Mouse (Mus musculus): ENCODE data around the gene Map4k5. TPM values are rescaled to one million over a fixed set of nuclear protein-coding genes. Genes with fewer than 3 reads are reported as not detected.

Map4k5 gene
- polyA plus RNA-seq, 2 experiments, result 34.3 to 50.4 TPM

DNA sequence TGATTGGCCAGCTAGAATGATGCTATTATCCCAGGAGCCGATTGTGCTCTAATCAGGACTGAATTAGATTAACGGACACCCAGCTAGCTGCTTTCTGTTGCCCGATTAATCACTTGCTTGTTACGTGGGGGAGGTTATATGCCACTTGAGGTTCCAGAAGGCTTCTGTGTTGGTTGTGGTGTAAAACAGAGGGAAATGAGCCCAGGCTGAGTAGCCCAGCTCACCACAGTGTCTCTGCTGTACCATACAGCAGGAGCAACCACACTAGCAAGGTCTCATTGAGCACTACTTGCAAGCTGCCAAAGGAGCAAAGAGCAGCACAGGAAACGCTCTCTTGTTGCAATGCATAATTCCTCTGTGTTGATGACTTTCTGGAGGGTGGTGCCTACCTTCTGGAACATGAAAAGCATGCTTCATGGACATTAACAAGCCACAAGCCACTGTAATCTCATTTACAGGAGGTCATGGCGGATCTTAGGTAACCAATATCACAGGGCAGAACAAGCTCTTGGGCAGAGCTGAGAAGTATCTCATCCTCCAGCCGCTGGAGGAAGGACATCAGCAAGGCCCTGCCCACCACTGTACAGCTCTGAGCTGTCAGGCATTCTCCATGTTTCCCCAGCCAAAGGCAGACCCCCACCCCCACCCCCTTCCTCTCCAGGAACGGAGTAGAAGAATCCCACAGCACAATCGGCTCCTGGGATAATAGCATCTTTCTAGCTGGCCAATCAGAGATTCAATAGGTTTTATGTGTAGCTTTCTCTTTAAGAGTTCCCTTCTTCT is 125.3 kb downstream of the Map4k5 start:
- Histone ChIP-seq H3K27ac (replicated peaks; ENCODE audit: low read depth, low read length) (no peak overlapping the region), H3K9ac (ENCODE audit: low read depth, low read length, severe bottlenecking) (no peak overlapping the region), H3K4me2 (replicated peaks; ENCODE audit: low read depth, low read length, severe bottlenecking) (no peak overlapping the region), H3K4me3 (replicated peaks; ENCODE audit: low read length) (no peak overlapping the region), H3K27me3 (ENCODE audit: control insufficient read depth, insufficient read depth, low read length) (no peaks in the 10 kb centered on the region), H3K4me1 (ENCODE audit: control insufficient read depth, insufficient read depth, low read length) (0 out of 2 replicates have a peak, but pooled peaks cover 3% of the 10 kb centered on the region), H3K36me3 (ENCODE audit: control insufficient read depth, insufficient read depth, low read length) (no peaks in the 10 kb centered on the region), H3K9me3 (ENCODE audit: control insufficient read depth, low read length) (no peaks in the 10 kb centered on the region)
- no peak for TF ChIP-seq POLR2A (IDR thresholded peaks at IDR 0.05; ENCODE audit: borderline replicate concordance, extremely low read depth, insufficient read depth, insufficient read length)
- ATAC-seq (ENCODE audit: low FRiP score, low read depth), result no peak
- DNase-seq (ENCODE audit: low spot score), result no peak
- 52% methylated on average over 9 of the region's 9 CpGs for WGBS

DNA sequence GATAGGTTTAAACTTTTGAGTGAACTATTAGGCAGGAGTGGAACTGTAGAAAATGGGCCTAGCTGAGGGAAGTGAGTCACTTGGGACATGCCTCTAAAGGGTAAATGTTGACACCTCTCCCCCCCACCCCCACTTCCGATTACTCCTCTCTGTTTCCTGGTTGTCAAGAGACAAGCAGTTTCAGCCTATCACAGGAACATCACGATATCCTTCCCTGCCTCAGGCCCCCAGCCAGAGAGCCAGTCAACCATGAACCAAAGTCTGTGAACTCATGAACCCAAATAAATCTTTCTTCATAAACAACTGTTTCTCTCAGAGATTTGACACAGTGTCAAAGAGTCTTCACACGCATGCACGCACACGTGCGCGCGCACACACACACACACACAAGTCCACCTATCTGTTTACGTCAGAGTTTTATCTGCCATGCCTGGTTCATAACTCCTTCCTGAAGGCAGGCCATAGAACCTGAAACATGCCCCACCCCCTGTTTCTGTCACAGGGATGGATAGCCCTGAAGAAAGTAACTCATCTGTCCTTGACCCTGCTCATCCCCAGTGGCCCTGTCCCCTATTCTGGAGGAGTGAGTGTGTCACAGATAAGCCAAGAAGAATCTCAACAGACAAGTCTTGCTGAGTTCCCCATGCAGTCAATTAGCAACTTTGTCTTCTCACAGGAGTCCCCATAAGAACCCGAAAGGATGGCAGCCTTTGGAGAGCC is 126.7 kb downstream of the Map4k5 start:
- no peak overlapping the region for H3K4me3 ChIP-seq (replicated peaks; ENCODE audit: low read length)
- H3K27ac ChIP-seq (replicated peaks; ENCODE audit: low read depth, low read length), result no peak overlapping the region
- H3K36me3 ChIP-seq (ENCODE audit: control insufficient read depth, insufficient read depth, low read length), result no peaks in the 10 kb centered on the region
- ATAC-seq (ENCODE audit: low FRiP score, low read depth), result no peak
- DNase-seq (ENCODE audit: low spot score), result no peak
- H3K9me3 ChIP-seq (ENCODE audit: control insufficient read depth, low read length), result no peaks in the 10 kb centered on the region
- WGBS, result 85% methylated on average over 10 of the region's 10 CpGs
- H3K4me2 ChIP-seq (replicated peaks; ENCODE audit: low read depth, low read length, severe bottlenecking), result no peak overlapping the region
- no peaks in the 10 kb centered on the region for H3K27me3 ChIP-seq (ENCODE audit: control insufficient read depth, insufficient read depth, low read length)
- 0 out of 2 replicates have a peak, but pooled peaks cover 3% of the 10 kb centered on the region for H3K4me1 ChIP-seq (ENCODE audit: control insufficient read depth, insufficient read depth, low read length)
- no peak for TF ChIP-seq POLR2A (IDR thresholded peaks at IDR 0.05; ENCODE audit: borderline replicate concordance, extremely low read depth, insufficient read depth, insufficient read length)
- no peak overlapping the region for H3K9ac ChIP-seq (ENCODE audit: low read depth, low read length, severe bottlenecking)

DNA sequence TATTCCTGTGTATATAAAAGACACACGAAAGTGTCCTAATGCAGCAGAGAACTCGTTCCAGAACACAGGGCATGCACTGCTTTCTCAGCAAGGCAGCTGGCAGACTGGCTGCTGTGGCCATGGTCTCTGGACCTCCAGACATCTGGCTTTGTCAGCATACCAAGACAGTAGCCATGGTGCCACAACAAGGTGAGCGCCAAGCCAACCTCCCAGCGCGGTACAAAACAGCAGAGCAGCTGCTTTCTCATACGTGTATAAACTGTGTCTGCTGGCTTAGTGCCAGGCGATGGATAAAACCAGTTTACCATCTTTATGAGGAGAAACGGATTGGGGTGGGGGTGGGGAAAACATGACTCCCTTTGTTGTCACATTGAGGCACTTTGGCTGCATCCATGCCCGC is 127.5 kb downstream of the Map4k5 start:
- ATAC-seq (ENCODE audit: low FRiP score, low read depth), result no peak
- WGBS, result 54% methylated on average over 9 of the region's 9 CpGs
- H3K27ac ChIP-seq (replicated peaks; ENCODE audit: low read depth, low read length), result no peak overlapping the region
- H3K4me1 ChIP-seq (ENCODE audit: control insufficient read depth, insufficient read depth, low read length), result 0 out of 2 replicates have a peak, but pooled peaks cover 3% of the 10 kb centered on the region
- peak; percentile 29 for DNase-seq (ENCODE audit: low spot score)
- H3K27me3 ChIP-seq (ENCODE audit: control insufficient read depth, insufficient read depth, low read length), result no peaks in the 10 kb centered on the region
- H3K36me3 ChIP-seq (ENCODE audit: control insufficient read depth, insufficient read depth, low read length), result no peaks in the 10 kb centered on the region
- no peak overlapping the region for H3K4me3 ChIP-seq (replicated peaks; ENCODE audit: low read length)
- no peaks in the 10 kb centered on the region for H3K9me3 ChIP-seq (ENCODE audit: control insufficient read depth, low read length)
- H3K4me2 ChIP-seq (replicated peaks; ENCODE audit: low read depth, low read length, severe bottlenecking), result no peak overlapping the region
- no peak overlapping the region for H3K9ac ChIP-seq (ENCODE audit: low read depth, low read length, severe bottlenecking)
- no peak for TF ChIP-seq POLR2A (IDR thresholded peaks at IDR 0.05; ENCODE audit: borderline replicate concordance, extremely low read depth, insufficient read depth, insufficient read length)

GRCm38 (mm10) chr12:69761603-69762002 is 131.4 kb downstream of the Map4k5 start:
- H3K27me3 ChIP-seq (ENCODE audit: control insufficient read depth, insufficient read depth, low read length), result no peaks in the 10 kb centered on the region
- 71% methylated on average over 2 of the region's 2 CpGs for WGBS
- no peak overlapping the region for H3K4me3 ChIP-seq (replicated peaks; ENCODE audit: low read length)
- no peak overlapping the region for H3K9ac ChIP-seq (ENCODE audit: low read depth, low read length, severe bottlenecking)
- no peak overlapping the region for H3K4me2 ChIP-seq (replicated peaks; ENCODE audit: low read depth, low read length, severe bottlenecking)
- H3K36me3 ChIP-seq (ENCODE audit: control insufficient read depth, insufficient read depth, low read length), result no peaks in the 10 kb centered on the region
- H3K9me3 ChIP-seq (ENCODE audit: control insufficient read depth, low read length), result no peaks in the 10 kb centered on the region
- peaks cover 31% of the 10 kb centered on the region for H3K4me1 ChIP-seq (ENCODE audit: control insufficient read depth, insufficient read depth, low read length)
- no peak for TF ChIP-seq POLR2A (IDR thresholded peaks at IDR 0.05; ENCODE audit: borderline replicate concordance, extremely low read depth, insufficient read depth, insufficient read length)
- DNase-seq (ENCODE audit: low spot score) (no peak), ATAC-seq (ENCODE audit: low FRiP score, low read depth) (no peak)
- H3K27ac ChIP-seq (replicated peaks; ENCODE audit: low read depth, low read length), result no peak overlapping the region

GRCm38 (mm10) chr12:69760743-69761406 is 132.1 kb downstream of the Map4k5 start:
- no peak for TF ChIP-seq POLR2A (IDR thresholded peaks at IDR 0.05; ENCODE audit: borderline replicate concordance, extremely low read depth, insufficient read depth, insufficient read length)
- H3K4me1 ChIP-seq (ENCODE audit: control insufficient read depth, insufficient read depth, low read length), result peaks cover 34% of the 10 kb centered on the region
- H3K9me3 ChIP-seq (ENCODE audit: control insufficient read depth, low read length), result no peaks in the 10 kb centered on the region
- no peak overlapping the region for H3K9ac ChIP-seq (ENCODE audit: low read depth, low read length, severe bottlenecking)
- H3K36me3 ChIP-seq (ENCODE audit: control insufficient read depth, insufficient read depth, low read length), result no peaks in the 10 kb centered on the region
- no peak overlapping the region for H3K4me3 ChIP-seq (replicated peaks; ENCODE audit: low read length)
- DNase-seq (ENCODE audit: low spot score) (no peak), ATAC-seq (ENCODE audit: low FRiP score, low read depth) (no peak)
- H3K27me3 ChIP-seq (ENCODE audit: control insufficient read depth, insufficient read depth, low read length), result no peaks in the 10 kb centered on the region
- H3K27ac ChIP-seq (replicated peaks; ENCODE audit: low read depth, low read length), result no peak overlapping the region
- no peak overlapping the region for H3K4me2 ChIP-seq (replicated peaks; ENCODE audit: low read depth, low read length, severe bottlenecking)
- 71% methylated on average over 20 of the region's 20 CpGs for WGBS
